Mouse (Mus musculus) ES-E14 (cell line): ENCODE data around the gene Syngr4. TPM values are rescaled to one million over a fixed set of nuclear protein-coding genes. Genes with fewer than 3 reads are reported as not detected.
A peak's percentile ranks its signal among the peaks of the same experiment; 100 is the strongest.
"Not testable (repeated sequence)": the region's sequence is repeated elsewhere in the genome, so short reads cannot be mapped to it uniquely, and the experiment has no call there.

ENCODE experiments used
- DNase-seq: peaks from one replicate; pipeline ENCODE4 v3.0.0-alpha.2; 2013; ENCODE audit warnings: low read depth, low spot score
- H3K27ac ChIP-seq: 2 replicates; pipeline ENCODE4 v1.5.1; 2012; ENCODE audit warnings: low read depth, mild to moderate bottlenecking, low read length, moderate library complexity, mixed read lengths; ENCODE audit not compliant: poor library complexity, insufficient read depth, severe bottlenecking
- H3K36me3 ChIP-seq: 2 replicates; pipeline ENCODE4 v1.6.1; 2012; ENCODE audit warnings: mild to moderate bottlenecking, low read length, moderate library complexity, mixed read lengths; ENCODE audit not compliant: control insufficient read depth, poor library complexity, insufficient read depth, severe bottlenecking
- H3K4me1 ChIP-seq, 2 experiments: fragments of 150-350 bp in 1 of 2; sonication (generic) in 1 of 2; 2 replicates each; pipeline ENCODE4 v1.6.1; 2012; ENCODE audit warnings: low read length in 2 of 2, mild to moderate bottlenecking in 1 of 2, mixed read lengths in 1 of 2; ENCODE audit not compliant: control insufficient read depth in 2 of 2, insufficient read depth in 2 of 2, poor library complexity in 1 of 2
- H3K4me3 ChIP-seq, 2 experiments: fragments of 150-350 bp in 1 of 2; sonication (generic) in 1 of 2; 2 replicates each; pipeline ENCODE4 v1.5.1; 2012; ENCODE audit warnings: low read length in 2 of 2, low read depth in 1 of 2, mild to moderate bottlenecking in 1 of 2, mixed read lengths in 1 of 2; ENCODE audit not compliant: insufficient read depth in 1 of 2, poor library complexity in 1 of 2, severe bottlenecking in 1 of 2
- H3K9ac ChIP-seq: 2 replicates; pipeline ENCODE4 v1.6.1; 2012; ENCODE audit warnings: low read depth, mild to moderate bottlenecking, low read length, mixed read lengths; ENCODE audit not compliant: poor library complexity, insufficient read depth, severe bottlenecking
- H3K9me3 ChIP-seq: fragments of 150-350 bp; sonication (generic); 2 replicates; pipeline ENCODE4 v1.6.1; 2012; ENCODE audit warnings: low read depth, mild to moderate bottlenecking, low read length; ENCODE audit not compliant: control insufficient read depth, insufficient read depth
- CHD2 ChIP-seq: IDR thresholded peaks from 2 replicates; pipeline ENCODE4 v1.6.1; 2014; ENCODE audit warnings: mild to moderate bottlenecking, low read depth, low read length, inconsistent platforms
- HCFC1 ChIP-seq: IDR thresholded peaks from 2 replicates; pipeline ENCODE4 v1.6.1; 2012; ENCODE audit warnings: low read length, inconsistent platforms, borderline replicate concordance; ENCODE audit not compliant: insufficient read depth
- MAFK ChIP-seq: IDR thresholded peaks from 2 replicates; pipeline ENCODE4 v1.6.1; 2014; ENCODE audit warnings: mild to moderate bottlenecking, low read depth, low read length, inconsistent platforms; ENCODE audit not compliant: insufficient read depth
- ZC3H11A ChIP-seq: IDR thresholded peaks from 2 replicates; pipeline ENCODE4 v1.6.1; 2012; ENCODE audit warnings: low read depth, mild to moderate bottlenecking, inconsistent platforms, low read length, borderline replicate concordance
- ZNF384 ChIP-seq: IDR thresholded peaks from 2 replicates; pipeline ENCODE4 v1.6.1; 2012; ENCODE audit warnings: low read depth, low read length, inconsistent platforms
- in situ Hi-C, 2 experiments: fragments of 600-800 bp; cut with MboI; formaldehyde crosslinking; loops; one replicate each; pipeline ENCODE4 v1.15.1; 2025; ENCODE audit warnings: low sequenced_read_pairs in 2 of 2, inconsistent platforms in 1 of 2; ENCODE audit not compliant: unreplicated experiment in 2 of 2
- total RNA-seq: library from RNA; depleted of rRNA; stranded (reverse); fragments of 300-350 nt; gene quantifications from 2 replicates; pipeline ENCODE4 v1.2.3, GENCODE M21; 2012; rRNA removed

The Syngr4 gene
- 0.74 TPM in 1 of 2 replicates, not detected in the other for total RNA-seq

- TF ChIP-seq CHD2 (peak; percentile 36; the same call in 1 of the 2 replicates), ZNF384 (peak; percentile 99), MAFK (no peak), HCFC1 (no peak), ZC3H11A (no peak)
- H3K4me1 ChIP-seq, result peaks cover 0 to 3% of the 10 kb centered on the region in 2 experiments; a peak in 2 of 4 replicates
- peak within 1 kb of the TSS; percentile 77 to 87 for H3K4me3 ChIP-seq
- DNase-seq, result peak; percentile 99
- peak within 1 kb of the TSS; percentile 84 for H3K9ac ChIP-seq
- no peaks in the 10 kb centered on the region; the same call in 1 of the 2 replicates for H3K36me3 ChIP-seq
- H3K9me3 ChIP-seq, result no peaks in the 10 kb centered on the region
- in situ Hi-C loops, result no loop called here
- peak within 1 kb of the TSS; percentile 92 for H3K27ac ChIP-seq
Observed at GRCm38 (mm10) chr7:45896517-45897257, at the start of gene Syngr4, which contains the start of gene Tmem143. Gene Syngr4 (minus strand): TSS chr7:45896714. Gene Tmem143 (plus strand): TSS chr7:45896941.

DNA sequence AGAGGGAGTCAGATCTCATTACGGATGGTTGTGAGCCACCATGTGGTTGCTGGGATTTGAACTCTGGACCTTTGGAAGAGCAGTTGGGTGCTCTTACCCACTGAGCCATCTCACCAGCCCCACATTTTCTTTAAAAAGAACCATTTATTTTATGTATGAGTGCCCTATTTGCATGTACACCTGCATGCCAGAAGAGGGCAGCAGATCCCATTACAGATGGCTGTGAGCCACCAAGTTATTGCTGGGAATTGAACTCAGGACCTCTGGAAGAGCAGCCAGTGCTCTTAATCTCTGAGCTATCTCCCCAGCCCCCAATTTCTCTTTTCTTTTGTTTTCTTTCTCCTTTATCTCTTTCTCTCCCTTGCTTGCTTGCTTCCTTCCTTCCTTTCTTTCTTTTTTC is 46.8 kb upstream of the Syngr4 start:
- H3K9ac ChIP-seq, H3K27ac ChIP-seq: not testable (repeated sequence)

GRCm38 (mm10) chr7:45941986-45942385 is 45.5 kb upstream of the Syngr4 start:
- Histone ChIP-seq H3K4me1 (no peaks in the 10 kb centered on the region), H3K4me3 (no peak overlapping the region), H3K27ac (no peak overlapping the region), H3K9me3 (no peaks in the 10 kb centered on the region), H3K9ac (no peak overlapping the region), H3K36me3 (peaks cover 4% of the 10 kb centered on the region; the same call in 1 of the 2 replicates)
- in situ Hi-C loops, result loop anchor here (5.0 to 25.0 kb wide), 2 partner anchors 65 to 205 kb away; partner anchors contain the start of gene Spaca4 (in 1 of the 2)
- DNase-seq, result no peak
- no peak for TF ChIP-seq MAFK
- TF ChIP-seq CHD2, result no peak
- TF ChIP-seq HCFC1, result no peak
- TF ChIP-seq ZC3H11A, result no peak
- no peak for TF ChIP-seq ZNF384

More for the DNA sequence above, 46.8 kb upstream of the Syngr4 start:
- H3K4me3 ChIP-seq, H3K4me1 ChIP-seq, DNase-seq, H3K36me3 ChIP-seq, H3K9me3 ChIP-seq: not testable (repeated sequence)
- in situ Hi-C loops, result loop anchor here (5.0 to 25.0 kb wide), 2 partner anchors 64 to 206 kb away; partner anchors contain the start of gene Spaca4 (in 1 of the 2)

- Histone ChIP-seq H3K4me3 (no peak overlapping the region), H3K9me3 (no peaks in the 10 kb centered on the region), H3K9ac (no peak overlapping the region), H3K27ac (no peak overlapping the region), H3K4me1 (no peaks in the 10 kb centered on the region), H3K36me3 (peaks cover 7% of the 10 kb centered on the region; the same call in 1 of the 2 replicates)
- in situ Hi-C loops, result loop anchor here (5.0 to 25.0 kb wide), 2 partner anchors 67 to 203 kb away; partner anchors contain the start of gene Spaca4 (in 1 of the 2)
- DNase-seq, result no peak
- no peak for TF ChIP-seq MAFK
- no peak for TF ChIP-seq ZNF384
- TF ChIP-seq CHD2, result no peak
- no peak for TF ChIP-seq ZC3H11A
Observed at GRCm38 (mm10) chr7:45939836-45940235, 43.3 kb upstream of the Syngr4 start.
